Mouse (Mus musculus) liver, adult 2 months (tissue): ENCODE measurements around the gene Slc7a15.

Experiments used
- CTCF ChIP-seq: fragments of 200-500 bp; IDR thresholded peaks from 2 replicates; pipeline ENCODE4 v1.5.1; 2011; ENCODE audit warnings: low read depth, low read length, control low read depth
- POLR2A ChIP-seq: fragments of 200-500 bp; IDR thresholded peaks from 2 replicates; pipeline ENCODE4 v1.6.1; 2011; ENCODE audit warnings: low read length, control low read depth; ENCODE audit not compliant: insufficient read depth; ENCODE audit errors: extremely low read depth

- TF ChIP-seq CTCF = no peak
- TF ChIP-seq POLR2A = no peak
Measured at GRCm38 (mm10) chr12:8542371-8542770, 56.5 kb downstream of the Slc7a15 start.
